Mouse (Mus musculus) lung, postnatal 0 days (tissue): ENCODE results near the gene Ifnar2.

Source experiments
- CTCF ChIP-seq: IDR thresholded peaks from 2 replicates; pipeline ENCODE4 v1.5.1; 2016; ENCODE audit warnings: antibody characterized with exemption, mild to moderate bottlenecking
- EP300 ChIP-seq: IDR thresholded peaks from 2 replicates; pipeline ENCODE4 v1.6.1; 2016; ENCODE audit warnings: antibody characterized with exemption, mild to moderate bottlenecking, control low read depth

DNA sequence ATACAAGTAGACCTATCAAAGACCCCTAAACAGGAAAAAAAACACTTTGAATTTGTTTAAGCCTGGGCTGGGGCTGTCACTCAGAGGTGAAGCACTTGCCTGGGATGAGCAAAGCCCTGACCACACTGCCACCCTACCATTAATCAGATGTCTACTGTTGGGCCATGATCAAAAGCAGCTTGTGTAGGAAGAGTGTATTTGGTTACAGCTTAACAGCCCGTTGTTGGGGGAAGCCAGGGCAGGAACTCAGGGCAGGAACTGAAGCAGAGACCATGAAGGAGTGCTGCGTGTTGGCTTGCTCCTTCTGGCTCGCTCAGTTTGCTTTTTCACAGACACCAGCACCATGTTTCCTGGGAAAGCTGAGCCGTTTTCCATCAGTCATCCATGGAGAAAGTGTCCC, 54.0 kb downstream of the Ifnar2 start:
- TF ChIP-seq CTCF (no peak), EP300 (no peak)
